Mouse (Mus musculus): ENCODE measurements around the gene Myrfl. TPM values are rescaled to one million over a fixed set of nuclear protein-coding genes. Genes with fewer than 3 reads are reported as not detected.

Myrfl gene
- not detected for total RNA-seq (2018; cell fraction: chromatin; rRNA removed)
- total RNA-seq (2018; cell fraction: cytosol; rRNA removed), result under 1 TPM in 1 of 26 experiments, not detected in 25; 0.03 TPM
- not detected for total RNA-seq (2018; cell fraction: nucleus; rRNA removed)
- not detected in 3 replicates for polyA plus RNA-seq (2018)

GRCm38 (mm10) chr10:116896336-116897177, at the start of gene Myrfl:
Myrfl (minus strand) TSS chr10:116896919.
- WGBS (ENCODE audit: missing documents), result 87% methylated on average over 17 of the region's 17 CpGs
- H3K27ac ChIP-seq, result no peak within 1 kb of the TSS
- no peaks in the 10 kb centered on the region for H3K36me3 ChIP-seq (ENCODE audit: inconsistent target)
- no peak within 1 kb of the TSS for H3K4me3 ChIP-seq (ENCODE audit: inconsistent target)
- H3K79me2 ChIP-seq (ENCODE audit: inconsistent target), result no peaks in the 10 kb centered on the region

DNA sequence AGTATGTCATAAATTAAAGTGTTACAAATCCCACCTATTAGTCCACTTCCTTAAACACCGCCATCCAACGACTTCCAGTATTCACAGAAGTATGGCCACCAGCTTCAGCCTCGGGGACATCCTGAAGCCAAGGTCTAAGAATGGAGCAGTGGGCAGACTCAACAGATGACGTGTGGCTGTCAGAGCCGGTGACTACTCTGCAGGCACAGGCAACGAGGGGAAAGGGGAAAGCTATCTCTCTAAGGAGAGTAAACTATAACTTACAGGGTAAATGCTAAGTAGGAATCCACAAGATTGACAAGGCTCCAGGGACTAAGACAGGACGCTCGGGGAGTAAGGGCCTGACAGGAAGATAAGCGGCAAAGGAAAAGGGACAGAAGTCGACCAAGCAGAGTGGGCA, 48.2 kb upstream of the Myrfl start:
- Histone ChIP-seq H3K79me2 (ENCODE audit: inconsistent target) (no peaks in the 10 kb centered on the region; the same call in 1 of the 2 replicates), H3K36me3 (ENCODE audit: inconsistent target) (no peaks in the 10 kb centered on the region; the same call in 1 of the 2 replicates), H3K4me3 (ENCODE audit: inconsistent target) (no peak overlapping the region), H3K27ac (no peak overlapping the region)
- 56% methylated on average over 10 of the region's 10 CpGs for WGBS (ENCODE audit: missing documents)

DNA sequence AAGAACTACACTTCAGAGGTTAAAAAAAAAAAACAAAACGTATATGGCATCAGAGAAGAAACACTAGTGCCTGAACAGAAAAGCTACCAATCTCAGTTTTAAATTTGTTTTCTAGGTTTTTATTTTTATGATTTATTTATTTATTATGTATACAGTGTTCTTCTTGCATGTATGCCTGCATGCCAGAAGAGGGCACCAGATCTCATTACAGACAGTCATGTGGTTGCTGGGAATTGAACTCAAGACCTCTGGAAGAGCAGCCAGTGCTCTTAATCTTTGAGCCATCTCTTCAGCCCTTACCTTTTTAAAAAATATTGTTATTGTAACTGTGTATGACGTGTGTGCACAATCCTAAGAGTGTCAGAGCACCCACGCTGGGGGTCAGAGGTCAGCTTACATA, 47.4 kb upstream of the Myrfl start:
- Histone ChIP-seq H3K36me3 (ENCODE audit: inconsistent target) (no peaks in the 10 kb centered on the region; the same call in 1 of the 2 replicates), H3K79me2 (ENCODE audit: inconsistent target) (no peaks in the 10 kb centered on the region; the same call in 1 of the 2 replicates), H3K4me3 (ENCODE audit: inconsistent target) (no peak overlapping the region), H3K27ac (no peak overlapping the region)
- WGBS (ENCODE audit: missing documents), result 97% methylated on average over 3 of the region's 3 CpGs

DNA sequence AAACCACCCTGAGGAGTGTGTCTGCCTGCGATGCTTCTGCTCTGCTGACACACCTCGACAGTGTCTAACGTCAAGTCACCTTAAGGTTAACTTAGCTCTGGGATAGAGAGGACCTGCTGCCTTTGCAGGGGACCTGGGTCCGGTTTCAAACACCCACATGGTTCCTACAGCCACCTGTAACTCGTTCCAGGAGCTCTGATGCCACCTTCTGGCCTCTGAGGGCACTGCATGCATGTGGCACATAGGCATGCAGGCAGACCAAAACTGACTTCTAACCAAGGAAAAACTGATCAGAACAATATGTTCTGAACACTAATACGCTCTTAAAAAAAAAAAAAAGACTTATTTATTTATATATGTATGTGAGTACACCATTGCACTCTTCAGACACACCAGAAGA, 46.3 kb upstream of the Myrfl start:
- Histone ChIP-seq H3K36me3 (ENCODE audit: inconsistent target) (no peaks in the 10 kb centered on the region; the same call in 1 of the 2 replicates), H3K79me2 (ENCODE audit: inconsistent target) (no peaks in the 10 kb centered on the region; the same call in 1 of the 2 replicates), H3K4me3 (ENCODE audit: inconsistent target) (no peak overlapping the region), H3K27ac (no peak overlapping the region)
- WGBS (ENCODE audit: missing documents), result 98% methylated on average over 6 of the region's 6 CpGs

- no peak overlapping the region for H3K4me3 ChIP-seq (ENCODE audit: inconsistent target)
- no peak overlapping the region for H3K27ac ChIP-seq
- WGBS (ENCODE audit: missing documents), result 50% methylated on average over 12 of the region's 12 CpGs
- H3K36me3 ChIP-seq (ENCODE audit: inconsistent target), result no peaks in the 10 kb centered on the region
- H3K79me2 ChIP-seq (ENCODE audit: inconsistent target), result no peaks in the 10 kb centered on the region
Observed at GRCm38 (mm10) chr10:116935028-116935427, 38.3 kb upstream of the Myrfl start.

- Histone ChIP-seq H3K79me2 (ENCODE audit: inconsistent target) (no peaks in the 10 kb centered on the region), H3K27ac (no peak overlapping the region), H3K4me3 (ENCODE audit: inconsistent target) (no peak overlapping the region), H3K36me3 (ENCODE audit: inconsistent target) (no peaks in the 10 kb centered on the region)
- WGBS (ENCODE audit: missing documents), result 95% methylated on average over 7 of the region's 7 CpGs
Observed at GRCm38 (mm10) chr10:116933794-116934193, 37.1 kb upstream of the Myrfl start.

DNA sequence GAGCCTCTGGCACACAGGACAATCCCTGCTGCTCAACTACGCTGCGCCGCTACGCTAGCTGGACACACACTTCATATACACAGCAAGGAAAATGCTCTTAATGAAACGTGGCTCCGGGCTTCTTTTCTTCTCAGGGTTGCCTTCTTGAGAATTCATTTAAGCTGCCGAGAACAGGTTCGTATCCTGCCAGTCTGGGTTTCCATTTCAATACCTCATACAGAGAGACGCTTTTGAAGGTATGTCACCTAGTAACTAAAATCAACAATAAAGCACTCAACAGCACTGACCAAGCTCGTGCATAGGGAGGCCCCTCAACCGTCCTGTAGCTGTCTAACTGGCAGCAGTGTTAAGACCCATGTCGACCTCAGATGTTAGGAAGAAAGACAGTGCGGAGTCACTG, 35.7 kb upstream of the Myrfl start:
- WGBS (ENCODE audit: missing documents), result 94% methylated on average over 13 of the region's 13 CpGs
- Histone ChIP-seq H3K79me2 (ENCODE audit: inconsistent target) (no peaks in the 10 kb centered on the region), H3K36me3 (ENCODE audit: inconsistent target) (no peaks in the 10 kb centered on the region), H3K27ac (no peak overlapping the region), H3K4me3 (ENCODE audit: inconsistent target) (no peak overlapping the region)

DNA sequence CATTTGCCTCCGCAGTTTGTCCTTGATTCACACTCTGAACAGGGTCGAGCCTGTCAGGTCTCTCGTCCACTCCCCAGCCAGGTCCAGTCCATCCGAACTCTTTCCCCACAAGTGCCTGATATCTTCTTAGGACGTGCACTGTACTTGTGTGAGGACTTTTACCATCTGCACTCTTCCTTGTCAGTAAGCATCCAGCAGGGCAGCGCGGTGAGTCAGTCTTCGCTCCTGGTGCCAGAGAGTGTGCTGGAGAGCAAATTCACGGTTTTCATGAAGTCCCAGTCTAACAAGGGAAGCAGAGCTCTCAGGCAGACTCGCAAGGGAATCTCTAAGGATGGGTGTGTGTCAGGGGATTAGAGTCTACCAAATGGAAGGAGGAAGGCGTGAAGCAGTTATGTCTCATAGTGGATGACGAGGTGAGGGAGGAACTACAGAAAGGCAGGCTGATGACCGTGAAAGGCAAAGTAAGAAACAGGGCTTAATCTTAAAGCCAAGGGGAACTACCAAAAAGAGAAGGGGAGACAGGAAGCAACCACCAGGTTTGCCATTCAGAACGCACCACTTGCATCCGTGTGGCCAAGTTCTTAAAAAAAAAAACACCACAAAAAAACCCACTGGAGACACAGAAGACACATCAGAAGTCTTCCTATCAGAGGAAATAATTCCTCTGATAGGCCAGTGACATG, 34.9 kb upstream of the Myrfl start:
- no peaks in the 10 kb centered on the region for H3K36me3 ChIP-seq (ENCODE audit: inconsistent target)
- no peak overlapping the region for H3K4me3 ChIP-seq (ENCODE audit: inconsistent target)
- H3K27ac ChIP-seq, result no peak overlapping the region
- no peaks in the 10 kb centered on the region for H3K79me2 ChIP-seq (ENCODE audit: inconsistent target)
- 55% methylated on average over 13 of the region's 15 CpGs for WGBS (ENCODE audit: missing documents)

GRCm38 (mm10) chr10:116930936-116931335, 34.2 kb upstream of the Myrfl start:
- no peaks in the 10 kb centered on the region for H3K36me3 ChIP-seq (ENCODE audit: inconsistent target)
- H3K27ac ChIP-seq, result no peak overlapping the region
- H3K79me2 ChIP-seq (ENCODE audit: inconsistent target), result no peaks in the 10 kb centered on the region
- no peak overlapping the region for H3K4me3 ChIP-seq (ENCODE audit: inconsistent target)
- 80% methylated on average over 6 of the region's 7 CpGs for WGBS (ENCODE audit: missing documents)

DNA sequence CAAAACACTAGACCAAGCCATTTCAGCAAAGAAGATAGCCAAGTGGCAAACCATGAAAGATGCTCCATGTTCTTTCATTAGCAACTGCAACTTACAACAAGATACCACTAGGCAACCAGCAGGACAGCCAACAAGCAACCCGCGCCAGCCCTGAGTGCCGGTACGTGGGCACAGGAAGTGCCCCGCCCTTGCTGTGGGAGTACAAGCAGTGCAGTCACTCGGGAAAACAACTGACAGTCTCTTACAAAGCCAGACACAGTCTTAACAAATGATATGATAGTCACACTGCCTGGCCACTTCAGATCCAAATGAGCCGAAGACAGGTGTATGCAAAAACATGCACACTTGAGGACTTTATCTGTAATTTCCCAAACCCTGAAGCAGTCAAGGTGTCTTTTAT, 33.8 kb upstream of the Myrfl start:
- Histone ChIP-seq H3K79me2 (ENCODE audit: inconsistent target) (no peaks in the 10 kb centered on the region), H3K36me3 (ENCODE audit: inconsistent target) (no peaks in the 10 kb centered on the region), H3K27ac (no peak overlapping the region), H3K4me3 (ENCODE audit: inconsistent target) (no peak overlapping the region)
- 35% methylated on average over 7 of the region's 7 CpGs for WGBS (ENCODE audit: missing documents)

- no peaks in the 10 kb centered on the region for H3K79me2 ChIP-seq (ENCODE audit: inconsistent target)
- WGBS (ENCODE audit: missing documents), result 76% methylated on average over 3 of the region's 3 CpGs
- H3K27ac ChIP-seq, result no peak overlapping the region
- H3K36me3 ChIP-seq (ENCODE audit: inconsistent target), result no peaks in the 10 kb centered on the region
- H3K4me3 ChIP-seq (ENCODE audit: inconsistent target), result no peak overlapping the region
Observed at GRCm38 (mm10) chr10:116928826-116929225, 32.1 kb upstream of the Myrfl start.

DNA sequence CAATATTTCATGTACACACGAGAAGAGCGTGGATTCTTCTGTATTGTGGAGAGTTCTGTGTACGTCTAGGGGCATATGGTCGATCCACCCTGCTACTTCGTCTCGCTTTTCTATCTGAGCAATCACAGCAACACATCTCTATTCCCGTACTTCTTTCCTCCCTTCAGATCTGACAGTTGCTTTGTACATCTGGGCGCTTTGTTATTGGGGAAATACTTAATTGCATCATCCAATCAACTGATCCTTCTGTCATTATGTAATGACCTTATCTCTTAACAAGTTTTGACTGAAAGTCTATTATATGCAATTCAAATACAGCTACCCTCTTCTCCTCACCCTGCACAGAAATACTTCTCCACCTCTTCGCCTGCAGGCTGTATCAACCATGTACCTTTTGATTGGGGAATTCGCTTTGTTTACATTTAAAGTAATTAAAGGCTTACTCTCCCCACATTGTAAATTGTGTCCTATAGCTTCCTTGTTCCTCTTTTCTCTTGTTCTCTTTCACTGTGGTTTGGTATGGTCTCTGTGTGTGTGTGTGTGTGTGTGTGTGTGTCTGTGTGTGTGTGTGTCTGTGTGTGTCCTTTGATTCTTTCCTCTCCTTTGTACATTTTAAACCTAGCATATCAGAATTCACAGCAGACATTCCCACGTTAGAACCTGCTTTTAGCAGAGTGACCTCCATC, 29.9 kb upstream of the Myrfl start:
- no peaks in the 10 kb centered on the region for H3K79me2 ChIP-seq (ENCODE audit: inconsistent target)
- H3K27ac ChIP-seq, result no peak overlapping the region
- H3K36me3 ChIP-seq (ENCODE audit: inconsistent target), result no peaks in the 10 kb centered on the region
- H3K4me3 ChIP-seq (ENCODE audit: inconsistent target), result no peak overlapping the region
- WGBS (ENCODE audit: missing documents), result 48% methylated on average over 11 of the region's 11 CpGs

- no peak overlapping the region for H3K4me3 ChIP-seq (ENCODE audit: inconsistent target)
- no peaks in the 10 kb centered on the region for H3K36me3 ChIP-seq (ENCODE audit: inconsistent target)
- 76% methylated on average over 19 of the region's 19 CpGs for WGBS (ENCODE audit: missing documents)
- no peaks in the 10 kb centered on the region for H3K79me2 ChIP-seq (ENCODE audit: inconsistent target)
- H3K27ac ChIP-seq, result no peak overlapping the region
Observed at GRCm38 (mm10) chr10:116923651-116924495, 27.2 kb upstream of the Myrfl start.

- H3K27ac ChIP-seq, result no peak overlapping the region
- 88% methylated on average over 15 of the region's 15 CpGs for WGBS (ENCODE audit: missing documents)
- no peaks in the 10 kb centered on the region for H3K79me2 ChIP-seq (ENCODE audit: inconsistent target)
- H3K36me3 ChIP-seq (ENCODE audit: inconsistent target), result no peaks in the 10 kb centered on the region
- no peak overlapping the region for H3K4me3 ChIP-seq (ENCODE audit: inconsistent target)
Observed at GRCm38 (mm10) chr10:116922161-116922560, 25.4 kb upstream of the Myrfl start.
